Mouse (Mus musculus): ENCODE measurements at regions not wholly inside any gene's neighbourhood (a gene's known extent, or its start where the extent isn't known, plus 50 kb on each side); places are given as distances from the start of the nearest gene placed in this dataset.
A peak's percentile ranks its signal among the peaks of the same experiment; 100 is the strongest.

GRCm38 (mm10) chr2:174555778-174556177 is 82.9 kb upstream of the Prelid3b start:
- Histone ChIP-seq H3K4me3 (ENCODE audit: control insufficient read depth in 1 of 2, insufficient read depth in 1 of 2, low read depth in 2 of 2, low read length in 2 of 2) (no peak overlapping the region), H3K9me3 (replicated peaks; ENCODE audit: insufficient read depth, low read length) (no peaks in the 10 kb centered on the region), H3K27me3 (ENCODE audit: control insufficient read depth in 1 of 2, insufficient read depth in 2 of 2, low read length in 2 of 2) (no peaks in the 10 kb centered on the region; a peak in 1 of 4 replicates), H3K36me3 (ENCODE audit: control insufficient read depth in 1 of 2, insufficient read depth in 2 of 2, low read length in 2 of 2) (no peaks in the 10 kb centered on the region), H3K4me1 (ENCODE audit: control insufficient read depth in 1 of 2, insufficient read depth in 2 of 2, low read length in 2 of 2) (no peaks in the 10 kb centered on the region), H3K79me2 (ENCODE audit: control insufficient read depth, insufficient read depth, low read length, poor library complexity) (no peaks in the 10 kb centered on the region), H3K27ac (ENCODE audit: control insufficient read depth, low read depth, low read length) (no peak overlapping the region), H3K9ac (ENCODE audit: control insufficient read depth, low read depth, low read length, poor library complexity, severe bottlenecking) (no peak overlapping the region)
- TF ChIP-seq MAFK (IDR thresholded peaks at IDR 0.05; ENCODE audit: borderline replicate concordance, low read depth, low read length) = no peak
- no peak for TF ChIP-seq MAX (IDR thresholded peaks at IDR 0.05; ENCODE audit: low read length)
- TF ChIP-seq ZMIZ1 (IDR thresholded peaks at IDR 0.05; ENCODE audit: low read depth, low read length) = no peak
- no peak for TF ChIP-seq TCF12 (IDR thresholded peaks at IDR 0.05; ENCODE audit: low read depth, low read length)
- no peak for TF ChIP-seq BHLHE40 (IDR thresholded peaks at IDR 0.05; ENCODE audit: borderline replicate concordance, low read depth, low read length)
- TF ChIP-seq NRF1 (IDR thresholded peaks at IDR 0.05; ENCODE audit: insufficient read depth, low read depth, low read length, poor library complexity, severe bottlenecking) = no peak
- no peak for DNase-seq (ENCODE audit: low read depth, low spot score)

- no peaks in the 10 kb centered on the region for H3K4me1 ChIP-seq (ENCODE audit: control insufficient read depth in 1 of 2, insufficient read depth in 2 of 2, low read length in 2 of 2)
- H3K9ac ChIP-seq (ENCODE audit: control insufficient read depth, low read depth, low read length, poor library complexity, severe bottlenecking) = no peak overlapping the region
- no peak for DNase-seq (ENCODE audit: low read depth, low spot score)
Measured at GRCm38 (mm10) chr2:174561828-174562429, 81.4 kb upstream of the Zfp831 start.

GRCm38 (mm10) chr2:174563917-174564316 is 79.4 kb upstream of the Zfp831 start:
- Histone ChIP-seq H3K79me2 (ENCODE audit: control insufficient read depth, insufficient read depth, low read length, poor library complexity) (no peaks in the 10 kb centered on the region), H3K9me3 (replicated peaks; ENCODE audit: insufficient read depth, low read length) (no peaks in the 10 kb centered on the region), H3K27ac (ENCODE audit: control insufficient read depth, low read depth, low read length) (no peak overlapping the region), H3K4me3 (ENCODE audit: control insufficient read depth in 1 of 2, insufficient read depth in 1 of 2, low read depth in 2 of 2, low read length in 2 of 2) (no peak overlapping the region), H3K36me3 (ENCODE audit: control insufficient read depth in 1 of 2, insufficient read depth in 2 of 2, low read length in 2 of 2) (no peaks in the 10 kb centered on the region), H3K4me1 (ENCODE audit: control insufficient read depth in 1 of 2, insufficient read depth in 2 of 2, low read length in 2 of 2) (no peaks in the 10 kb centered on the region), H3K27me3 (ENCODE audit: control insufficient read depth in 1 of 2, insufficient read depth in 2 of 2, low read length in 2 of 2) (no peaks in the 10 kb centered on the region), H3K9ac (ENCODE audit: control insufficient read depth, low read depth, low read length, poor library complexity, severe bottlenecking) (no peak overlapping the region)
- no peak for TF ChIP-seq USF1 (IDR thresholded peaks at IDR 0.05; ENCODE audit: low read depth, low read length)
- no peak for TF ChIP-seq NRF1 (IDR thresholded peaks at IDR 0.05; ENCODE audit: insufficient read depth, low read depth, low read length, poor library complexity, severe bottlenecking)
- TF ChIP-seq E2F4 (IDR thresholded peaks at IDR 0.05; ENCODE audit: borderline replicate concordance, low read depth, low read length) = no peak
- no peak for TF ChIP-seq GABPA (IDR thresholded peaks at IDR 0.05; ENCODE audit: low read depth, low read length)
- TF ChIP-seq POLR2AphosphoS5 (IDR thresholded peaks at IDR 0.05; ENCODE audit: borderline replicate concordance, low read depth, low read length) = no peak
- TF ChIP-seq MAZ (IDR thresholded peaks at IDR 0.05; ENCODE audit: low read depth, low read length) = no peak
- TF ChIP-seq MEF2A (IDR thresholded peaks at IDR 0.05; ENCODE audit: extremely low read depth, insufficient replicate concordance, low read depth, low read length, poor library complexity, severe bottlenecking) = no peak
- no peak for TF ChIP-seq MYC (IDR thresholded peaks at IDR 0.05; ENCODE audit: low read depth, low read length)
- no peak for TF ChIP-seq CTCF (IDR thresholded peaks at IDR 0.05 in 2 of 3, conservative IDR thresholded peaks at IDR 0.05 in 1 of 3; ENCODE audit: control insufficient read depth in 1 of 3, insufficient read depth in 1 of 3, low read depth in 2 of 3, low read length in 3 of 3, poor library complexity in 1 of 3, severe bottlenecking in 1 of 3)
- no peak for TF ChIP-seq EP300 (IDR thresholded peaks at IDR 0.05; ENCODE audit: low read depth in 1 of 2, low read length in 2 of 2)
- TF ChIP-seq POLR2A (IDR thresholded peaks at IDR 0.05; ENCODE audit: control insufficient read depth in 1 of 2, insufficient read depth in 1 of 2, low read depth in 1 of 2, low read length in 2 of 2, poor library complexity in 1 of 2) = no peak
- no peak for TF ChIP-seq ZNF384 (IDR thresholded peaks at IDR 0.05; ENCODE audit: low read depth, low read length)
- no peak for TF ChIP-seq MYB (IDR thresholded peaks at IDR 0.05; ENCODE audit: low read depth, low read length)
- peak; percentile 32 for DNase-seq (ENCODE audit: low read depth, low spot score)

More at GRCm38 (mm10) chr2:174561828-174562429, 81.4 kb upstream of the Zfp831 start:
- H3K79me2 ChIP-seq (ENCODE audit: control insufficient read depth, insufficient read depth, low read length, poor library complexity) = no peaks in the 10 kb centered on the region
- H3K27ac ChIP-seq (ENCODE audit: control insufficient read depth, low read depth, low read length) = no peak overlapping the region
- no peaks in the 10 kb centered on the region for H3K36me3 ChIP-seq (ENCODE audit: control insufficient read depth in 1 of 2, insufficient read depth in 2 of 2, low read length in 2 of 2)
- no peak overlapping the region for H3K4me3 ChIP-seq (ENCODE audit: control insufficient read depth in 1 of 2, insufficient read depth in 1 of 2, low read depth in 2 of 2, low read length in 2 of 2)
- H3K9me3 ChIP-seq (replicated peaks; ENCODE audit: insufficient read depth, low read length) = no peaks in the 10 kb centered on the region
- H3K27me3 ChIP-seq (ENCODE audit: control insufficient read depth in 1 of 2, insufficient read depth in 2 of 2, low read length in 2 of 2) = no peaks in the 10 kb centered on the region
- TF ChIP-seq ETS1 (IDR thresholded peaks at IDR 0.05; ENCODE audit: low read depth, low read length) (no peak), MAFK (IDR thresholded peaks at IDR 0.05; ENCODE audit: borderline replicate concordance, low read depth, low read length) (no peak), MAX (IDR thresholded peaks at IDR 0.05; ENCODE audit: low read length) (no peak), ZKSCAN1 (IDR thresholded peaks at IDR 0.05; ENCODE audit: low read depth, low read length) (no peak), ZC3H11A (IDR thresholded peaks at IDR 0.05; ENCODE audit: low read depth, low read length) (no peak), MEF2A (IDR thresholded peaks at IDR 0.05; ENCODE audit: extremely low read depth, insufficient replicate concordance, low read depth, low read length, poor library complexity, severe bottlenecking) (no peak)

Data from MEL (cell line).